Mouse (Mus musculus) spleen, adult 2 months (tissue): ENCODE measurements around the gene Zfp110.

Source experiments
- CTCF ChIP-seq: fragments of 200-500 bp; IDR thresholded peaks from 2 replicates; pipeline ENCODE4 v1.5.1; 2011; ENCODE audit warnings: mild to moderate bottlenecking, inconsistent platforms; ENCODE audit not compliant: insufficient read depth, insufficient read length, insufficient replicate concordance; ENCODE audit errors: extremely low read depth
- POLR2A ChIP-seq: fragments of 200-500 bp; IDR thresholded peaks from 2 replicates; pipeline ENCODE4 v1.6.1; 2011; ENCODE audit warnings: low read depth, low read length, inconsistent platforms

DNA sequence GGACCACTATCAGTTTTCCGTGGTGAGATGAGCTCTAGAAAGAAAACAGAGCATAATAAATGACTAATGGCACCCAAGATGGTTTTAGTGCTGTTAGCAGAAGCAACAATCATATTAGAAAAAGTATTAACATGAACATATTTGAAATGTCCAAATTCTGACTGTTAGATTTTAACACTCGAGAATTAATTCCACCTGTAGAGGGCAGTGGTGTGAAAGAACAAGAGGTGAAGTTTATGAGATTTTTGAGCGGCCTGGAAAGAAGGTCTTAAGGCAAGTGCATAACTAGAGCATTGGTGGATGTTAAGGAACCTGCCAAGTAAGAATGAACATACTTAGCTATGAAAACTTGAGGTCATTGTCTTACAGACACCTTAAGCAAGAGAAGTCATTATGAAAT, 39.7 kb downstream of the Zfp110 start:
- no peak for TF ChIP-seq CTCF
- no peak for TF ChIP-seq POLR2A
